Mouse (Mus musculus) layer of hippocampus, postnatal 25 days (tissue): ENCODE measurements around the gene Foxg1. TPM values are rescaled to one million over a fixed set of nuclear protein-coding genes. Genes with fewer than 3 reads are reported as not detected.

Experiments
- DNase-seq, 2 experiments: peaks; one replicate each; pipeline ENCODE4 v3.0.0; 2022; ENCODE audit warnings: mixed read lengths in 2 of 2, low spot score in 1 of 2; ENCODE audit errors: extremely low spot score in 1 of 2
- total RNA-seq, 2 experiments: library from RNA; stranded (reverse); gene quantifications; 2 replicates each; pipeline ENCODE4 v1.2.3; 2021

Foxg1 gene
- total RNA-seq, 2 experiments from 2014 or later = 148 to 181 TPM

- peak; percentile 51 to 53 for DNase-seq
These were observed 2.6 kb downstream of the Foxg1 start, which contains the start of gene Gm43517 for GRCm38 (mm10) chr12:49384876-49385630. Gene Gm43517, plus strand, starts transcription at chr12:49385174.

GRCm38 (mm10) chr12:49385631-49385990 is 3.2 kb downstream of the Foxg1 start:
- no peak for DNase-seq

- DNase-seq = no peak
These were observed 3.8 kb downstream of the Foxg1 start for GRCm38 (mm10) chr12:49386081-49386805.

GRCm38 (mm10) chr12:49387856-49388598 is 5.6 kb downstream of the Foxg1 start:
- DNase-seq = no peak

- DNase-seq = no peak
These were observed 7.2 kb downstream of the Foxg1 start for GRCm38 (mm10) chr12:49389666-49390065.

- no peak for DNase-seq
These were observed 7.8 kb downstream of the Foxg1 start for GRCm38 (mm10) chr12:49390257-49390656.

GRCm38 (mm10) chr12:49390926-49391304 is 8.5 kb downstream of the Foxg1 start:
- DNase-seq = no peak

GRCm38 (mm10) chr12:49391305-49392040 is 9.0 kb downstream of the Foxg1 start:
- peak in 1 of 2 experiments; percentile 63 for DNase-seq

GRCm38 (mm10) chr12:49392041-49392390 is 9.6 kb downstream of the Foxg1 start:
- DNase-seq = no peak

- DNase-seq = no peak
These were observed 10.4 kb downstream of the Foxg1 start for GRCm38 (mm10) chr12:49392876-49393275.

GRCm38 (mm10) chr12:49393639-49394038 is 11.2 kb downstream of the Foxg1 start:
- no peak for DNase-seq

GRCm38 (mm10) chr12:49394181-49394580 is 11.7 kb downstream of the Foxg1 start:
- DNase-seq = no peak

- no peak for DNase-seq
These were observed 12.4 kb downstream of the Foxg1 start for GRCm38 (mm10) chr12:49394836-49395235.

GRCm38 (mm10) chr12:49395969-49396368 is 13.5 kb downstream of the Foxg1 start:
- DNase-seq = no peak

- no peak for DNase-seq
These were observed 14.3 kb downstream of the Foxg1 start for GRCm38 (mm10) chr12:49396776-49397175.

- no peak for DNase-seq
These were observed 15.1 kb downstream of the Foxg1 start for GRCm38 (mm10) chr12:49397443-49398162.

- no peak for DNase-seq
These were observed 15.7 kb downstream of the Foxg1 start for GRCm38 (mm10) chr12:49398163-49398540.

GRCm38 (mm10) chr12:49398636-49399035 is 16.2 kb downstream of the Foxg1 start:
- DNase-seq = no peak

- DNase-seq = no peak
These were observed 17.2 kb downstream of the Foxg1 start for GRCm38 (mm10) chr12:49399611-49400010.
